Mouse (Mus musculus): ENCODE measurements at regions not wholly inside any gene's neighbourhood (a gene's known extent, or its start where the extent isn't known, plus 50 kb on each side); places are given as distances from the start of the nearest gene placed in this dataset.
"Not testable (repeated sequence)": the region's sequence is repeated elsewhere in the genome, so short reads cannot be mapped to it uniquely, and the experiment has no call there.

DNA sequence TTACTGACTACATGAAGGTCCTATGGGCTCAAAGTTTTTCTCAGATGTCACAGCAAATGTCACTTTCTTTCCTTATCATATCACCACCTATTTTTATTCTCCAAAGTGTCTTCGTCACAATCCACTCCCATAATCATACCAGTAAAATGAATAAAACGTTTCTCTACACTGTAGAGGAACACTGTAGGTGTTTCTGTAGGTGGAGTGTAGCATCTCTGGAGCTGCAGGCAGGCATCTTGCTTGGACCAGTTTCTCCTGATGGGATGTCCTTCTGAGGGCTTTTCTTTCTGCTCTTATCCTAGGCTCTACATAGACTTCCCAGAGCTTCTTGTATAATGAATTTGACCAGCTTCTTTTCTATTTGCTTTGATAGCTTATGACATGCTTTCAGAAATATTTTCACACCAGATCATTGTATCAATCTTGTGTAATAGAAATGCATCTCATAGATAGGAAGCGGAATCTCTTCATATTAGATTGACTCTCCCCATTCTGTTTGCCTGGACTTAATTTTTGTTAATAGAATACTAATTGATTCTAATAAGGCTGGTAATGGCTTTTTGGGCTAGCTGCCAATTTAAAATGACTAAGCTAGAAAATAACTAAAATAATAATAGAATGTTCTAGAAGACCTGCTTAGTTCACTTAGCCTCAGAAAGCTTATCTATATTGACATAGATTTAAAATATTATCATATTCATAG lies 282.3 kb upstream of the Meis2 start:
- Histone ChIP-seq H3K36me3 (ENCODE audit: control insufficient read depth, insufficient read depth, low read length) (no peaks in the 10 kb centered on the region), H3K9ac (ENCODE audit: low read depth, low read length) (no peak overlapping the region), H3K27ac (replicated peaks; ENCODE audit: insufficient read depth, low read depth, low read length) (no peak overlapping the region), H3K4me1 (ENCODE audit: control insufficient read depth, insufficient read depth, low read length) (no peaks in the 10 kb centered on the region), H3K79me2 (ENCODE audit: control insufficient read depth, insufficient read depth, low read length) (no peaks in the 10 kb centered on the region), H3K4me3 (ENCODE audit: insufficient read depth, low read depth, low read length) (no peak overlapping the region), H3K27me3 (ENCODE audit: control insufficient read depth, insufficient read depth, low read length) (no peaks in the 10 kb centered on the region)
- 75% methylated on average over 3 of the region's 3 CpGs for WGBS
- no peak for TF ChIP-seq CTCF (IDR thresholded peaks at IDR 0.05; ENCODE audit: low read depth, low read length)
- TF ChIP-seq POLR2A (IDR thresholded peaks at IDR 0.05; ENCODE audit: extremely low read depth, insufficient read depth, low read length) = no peak
- DNase-seq (ENCODE audit: extremely low read depth, low read depth, low spot score) = no peak

DNA sequence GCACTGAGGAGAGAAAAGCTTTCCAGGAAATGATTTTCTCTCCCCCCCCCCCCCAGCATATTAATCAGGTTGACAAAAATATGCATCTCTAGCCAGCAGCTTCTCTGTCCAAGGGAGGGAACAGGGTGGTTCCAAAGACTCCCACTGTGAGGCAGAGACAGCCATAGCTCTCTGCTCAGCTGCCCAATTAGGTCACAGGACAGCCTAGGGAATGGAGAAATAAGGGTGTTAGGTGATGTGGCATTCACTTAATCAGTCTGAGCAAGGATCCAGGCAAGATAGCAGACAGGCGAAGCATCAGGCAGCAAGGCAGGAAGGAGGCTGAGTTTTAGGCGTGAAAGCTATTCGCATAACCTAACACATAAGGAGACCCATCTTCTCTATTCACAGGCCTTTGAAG lies 266.2 kb upstream of the Meis2 start:
- Histone ChIP-seq H3K4me3 (ENCODE audit: insufficient read depth, low read depth, low read length) (no peak overlapping the region), H3K79me2 (ENCODE audit: control insufficient read depth, insufficient read depth, low read length) (no peaks in the 10 kb centered on the region), H3K4me1 (ENCODE audit: control insufficient read depth, insufficient read depth, low read length) (no peaks in the 10 kb centered on the region), H3K27me3 (ENCODE audit: control insufficient read depth, insufficient read depth, low read length) (no peaks in the 10 kb centered on the region), H3K27ac (replicated peaks; ENCODE audit: insufficient read depth, low read depth, low read length) (no peak overlapping the region), H3K9ac (ENCODE audit: low read depth, low read length) (no peak overlapping the region), H3K36me3 (ENCODE audit: control insufficient read depth, insufficient read depth, low read length) (no peaks in the 10 kb centered on the region)
- 87% methylated on average over 3 of the region's 3 CpGs for WGBS
- TF ChIP-seq POLR2A (IDR thresholded peaks at IDR 0.05; ENCODE audit: extremely low read depth, insufficient read depth, low read length) (no peak), CTCF (IDR thresholded peaks at IDR 0.05; ENCODE audit: low read depth, low read length) (no peak)
- DNase-seq (ENCODE audit: extremely low read depth, low read depth, low spot score) = no peak

DNA sequence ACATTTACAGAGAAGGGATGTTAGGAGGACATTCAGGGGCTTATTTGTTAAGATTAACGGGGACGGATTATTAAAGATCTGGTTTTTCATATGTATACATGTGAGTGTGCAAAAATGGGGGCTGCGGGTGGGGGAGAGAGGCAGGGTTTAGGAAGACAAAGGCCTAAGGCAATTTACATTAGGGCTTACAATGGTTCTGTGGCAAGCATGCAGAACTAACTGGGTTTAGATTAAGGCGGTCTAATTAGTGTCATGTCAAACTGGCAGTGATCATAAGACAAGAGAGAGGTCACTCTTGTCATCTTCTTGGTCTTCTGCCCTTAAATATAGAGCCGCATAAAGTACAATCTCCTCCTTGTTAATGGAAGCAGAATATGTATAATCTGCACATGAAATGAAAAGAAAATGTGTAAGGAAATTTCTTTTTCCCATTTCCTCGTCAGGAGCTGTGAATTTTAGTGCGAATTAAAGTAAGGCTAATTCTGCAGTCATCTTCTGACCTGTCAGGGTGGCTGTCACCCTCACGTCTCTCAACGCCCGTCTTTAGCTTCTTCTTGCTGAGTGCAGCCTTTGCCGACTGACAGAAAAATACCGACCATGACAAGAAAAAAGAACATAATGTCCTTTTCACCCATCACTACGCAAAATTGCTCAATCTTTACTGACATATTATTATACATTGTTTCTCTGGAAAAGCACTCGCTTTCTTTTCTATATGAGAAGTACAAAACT lies 256.6 kb upstream of the Meis2 start:
- no peak overlapping the region for H3K4me3 ChIP-seq (ENCODE audit: insufficient read depth, low read depth, low read length)
- H3K9ac ChIP-seq (ENCODE audit: low read depth, low read length) = no peak overlapping the region
- no peak overlapping the region for H3K27ac ChIP-seq (replicated peaks; ENCODE audit: insufficient read depth, low read depth, low read length)
- 88% methylated on average over 14 of the region's 14 CpGs for WGBS
- TF ChIP-seq CTCF (IDR thresholded peaks at IDR 0.05; ENCODE audit: low read depth, low read length) (no peak), POLR2A (IDR thresholded peaks at IDR 0.05; ENCODE audit: extremely low read depth, insufficient read depth, low read length) (no peak)
- H3K27me3 ChIP-seq (ENCODE audit: control insufficient read depth, insufficient read depth, low read length) = no peaks in the 10 kb centered on the region
- DNase-seq (ENCODE audit: extremely low read depth, low read depth, low spot score) = no peak
- H3K79me2 ChIP-seq (ENCODE audit: control insufficient read depth, insufficient read depth, low read length) = no peaks in the 10 kb centered on the region
- no peaks in the 10 kb centered on the region for H3K36me3 ChIP-seq (ENCODE audit: control insufficient read depth, insufficient read depth, low read length)
- no peaks in the 10 kb centered on the region for H3K4me1 ChIP-seq (ENCODE audit: control insufficient read depth, insufficient read depth, low read length)

DNA sequence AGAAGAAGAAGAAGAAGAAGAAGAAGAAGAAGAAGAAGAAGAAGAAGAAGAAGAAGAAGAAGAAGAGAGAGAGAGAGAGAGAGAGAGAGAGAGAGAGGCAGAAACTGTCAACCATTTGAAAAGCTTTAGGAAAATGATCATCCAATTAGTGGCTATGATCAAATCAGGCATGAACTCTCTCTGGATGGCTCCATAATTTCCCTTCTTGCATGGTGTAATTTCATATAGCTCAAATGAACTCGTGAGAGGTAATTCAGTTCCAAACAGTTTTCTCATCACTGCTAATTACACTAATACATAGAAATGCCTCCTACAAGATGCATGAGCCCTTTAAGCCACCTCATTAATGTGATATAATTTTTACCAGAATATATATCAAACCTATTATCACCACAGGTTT lies 233.9 kb upstream of the Meis2 start:
- TF ChIP-seq CTCF (IDR thresholded peaks at IDR 0.05; ENCODE audit: low read depth, low read length) (no peak), POLR2A (IDR thresholded peaks at IDR 0.05; ENCODE audit: extremely low read depth, insufficient read depth, low read length) (no peak)
- DNase-seq (ENCODE audit: extremely low read depth, low read depth, low spot score) = no peak
- no peaks in the 10 kb centered on the region for H3K36me3 ChIP-seq (ENCODE audit: control insufficient read depth, insufficient read depth, low read length)
- no peak overlapping the region for H3K9ac ChIP-seq (ENCODE audit: low read depth, low read length)
- no peak overlapping the region for H3K27ac ChIP-seq (replicated peaks; ENCODE audit: insufficient read depth, low read depth, low read length)
- WGBS = 54% methylated on average over 1 of the region's 1 CpGs
- no peak overlapping the region for H3K4me3 ChIP-seq (ENCODE audit: insufficient read depth, low read depth, low read length)
- H3K4me1 ChIP-seq (ENCODE audit: control insufficient read depth, insufficient read depth, low read length) = no peaks in the 10 kb centered on the region
- no peaks in the 10 kb centered on the region for H3K79me2 ChIP-seq (ENCODE audit: control insufficient read depth, insufficient read depth, low read length)
- no peaks in the 10 kb centered on the region for H3K27me3 ChIP-seq (ENCODE audit: control insufficient read depth, insufficient read depth, low read length)

DNA sequence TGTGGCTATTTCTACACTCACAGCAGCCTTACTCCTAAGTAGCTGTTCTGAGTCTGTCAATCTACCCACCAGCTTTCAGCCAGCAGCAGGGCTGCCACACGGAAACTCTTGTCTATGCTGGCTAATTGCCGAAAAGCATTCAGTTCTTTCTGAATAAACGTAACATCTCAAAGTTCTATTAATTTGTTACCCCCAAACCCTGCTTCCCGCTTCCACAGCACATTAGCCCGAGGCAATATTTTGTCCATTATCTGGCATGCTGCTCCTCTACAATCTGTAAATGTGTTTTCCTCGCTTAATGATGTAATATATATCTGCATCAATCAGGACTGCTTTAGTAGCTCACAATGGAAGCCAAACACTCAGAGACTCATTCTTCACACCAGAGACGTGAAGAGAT lies 224.2 kb upstream of the Meis2 start:
- 85% methylated on average over 7 of the region's 7 CpGs for WGBS
- Histone ChIP-seq H3K9ac (ENCODE audit: low read depth, low read length) (no peak overlapping the region), H3K4me3 (ENCODE audit: insufficient read depth, low read depth, low read length) (no peak overlapping the region), H3K4me1 (ENCODE audit: control insufficient read depth, insufficient read depth, low read length) (no peaks in the 10 kb centered on the region), H3K27ac (replicated peaks; ENCODE audit: insufficient read depth, low read depth, low read length) (no peak overlapping the region), H3K79me2 (ENCODE audit: control insufficient read depth, insufficient read depth, low read length) (no peaks in the 10 kb centered on the region), H3K36me3 (ENCODE audit: control insufficient read depth, insufficient read depth, low read length) (no peaks in the 10 kb centered on the region), H3K27me3 (ENCODE audit: control insufficient read depth, insufficient read depth, low read length) (no peaks in the 10 kb centered on the region)
- DNase-seq (ENCODE audit: extremely low read depth, low read depth, low spot score) = no peak
- TF ChIP-seq CTCF (IDR thresholded peaks at IDR 0.05; ENCODE audit: low read depth, low read length) = no peak
- no peak for TF ChIP-seq POLR2A (IDR thresholded peaks at IDR 0.05; ENCODE audit: extremely low read depth, insufficient read depth, low read length)

DNA sequence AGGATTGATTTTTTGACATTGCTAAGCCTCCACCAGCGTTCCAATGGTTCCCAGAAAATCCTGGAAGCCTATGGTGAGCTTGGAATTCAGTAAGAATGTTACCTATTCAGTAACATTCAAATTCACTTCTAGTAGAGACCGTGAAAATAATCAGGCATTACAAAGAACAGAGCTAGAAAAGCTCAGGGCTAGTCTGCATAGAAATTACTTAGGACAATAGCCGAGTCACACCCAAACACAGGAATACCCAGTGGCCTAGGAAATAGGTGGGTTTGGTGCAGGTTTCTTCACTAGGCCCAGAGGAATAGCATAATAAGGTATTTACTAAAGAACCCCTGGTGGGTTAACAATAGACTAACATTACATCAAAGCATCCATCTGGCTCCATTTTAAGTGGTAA lies 177.6 kb upstream of the Meis2 start:
- H3K27me3 ChIP-seq (ENCODE audit: control insufficient read depth, insufficient read depth, low read length); H3K9ac ChIP-seq (ENCODE audit: low read depth, low read length); DNase-seq (ENCODE audit: extremely low read depth, low read depth, low spot score); H3K4me3 ChIP-seq (ENCODE audit: insufficient read depth, low read depth, low read length); H3K79me2 ChIP-seq (ENCODE audit: control insufficient read depth, insufficient read depth, low read length); H3K27ac ChIP-seq (replicated peaks; ENCODE audit: insufficient read depth, low read depth, low read length); H3K4me1 ChIP-seq (ENCODE audit: control insufficient read depth, insufficient read depth, low read length); H3K36me3 ChIP-seq (ENCODE audit: control insufficient read depth, insufficient read depth, low read length): not testable (repeated sequence)
- WGBS = 71% methylated on average over 3 of the region's 3 CpGs
